Mouse (Mus musculus) Muller cell, postnatal 12 days (primary cell): ENCODE data around the gene Traf2.
A peak's percentile ranks its signal among the peaks of the same experiment; 100 is the strongest.

Experiments
- DNase-seq: peaks from one replicate; pipeline ENCODE4 v3.0.0-alpha.2; 2015; ENCODE audit errors: inconsistent ontology term

Traf2 gene

DNA sequence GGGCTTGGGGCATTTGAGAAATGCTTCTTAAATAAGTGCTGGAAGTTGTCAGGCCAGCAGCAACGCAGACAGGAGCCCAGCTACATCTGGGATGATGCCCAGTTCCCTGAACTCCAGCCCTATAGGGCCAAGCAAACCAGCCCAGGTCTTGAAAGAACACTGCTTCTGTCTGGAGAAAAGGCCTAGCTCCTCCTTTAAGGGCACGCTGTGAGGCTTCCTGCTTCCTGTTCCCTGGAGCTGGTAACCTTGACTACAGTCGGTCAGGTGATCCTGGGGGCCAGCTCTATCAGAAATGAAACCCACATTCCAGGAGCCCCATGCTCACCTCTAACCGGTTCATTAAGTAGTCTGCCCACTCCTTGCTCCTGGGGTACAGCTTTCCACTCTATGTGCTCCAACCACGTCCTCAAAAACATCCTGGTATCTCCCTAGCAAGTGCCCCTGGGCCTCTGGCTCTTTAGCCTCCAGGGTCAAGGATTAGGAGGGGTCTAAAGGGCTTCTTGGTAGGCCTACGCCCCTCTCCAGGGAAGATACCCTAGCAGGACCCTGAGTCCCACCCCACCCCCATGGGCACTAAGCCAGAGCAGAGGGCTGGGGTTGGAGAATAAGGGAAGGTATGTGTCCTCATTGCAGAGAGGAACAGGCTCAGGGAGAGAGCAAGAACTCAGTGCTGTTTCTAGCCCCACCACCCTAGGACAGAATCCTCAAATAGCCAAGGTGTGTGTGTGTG lies 48.7 kb downstream of the Traf2 start:
- DNase-seq, result no peak

- DNase-seq, result peak; percentile 47
Measured at GRCm38 (mm10) chr2:25496462-25496861, 50.3 kb downstream of the Traf2 start.

GRCm38 (mm10) chr2:25493476-25493961 lies 53.2 kb downstream of the Traf2 start, which contains the start of gene Lcn12:
Gene Lcn12, minus strand, starts transcription at chr2:25493911.
- DNase-seq, result no peak

GRCm38 (mm10) chr2:25492988-25493387 lies 53.8 kb downstream of the Traf2 start:
- no peak for DNase-seq

- DNase-seq, result peak; percentile 50
Measured at GRCm38 (mm10) chr2:25488671-25489068, 58.1 kb downstream of the Traf2 start.

DNA sequence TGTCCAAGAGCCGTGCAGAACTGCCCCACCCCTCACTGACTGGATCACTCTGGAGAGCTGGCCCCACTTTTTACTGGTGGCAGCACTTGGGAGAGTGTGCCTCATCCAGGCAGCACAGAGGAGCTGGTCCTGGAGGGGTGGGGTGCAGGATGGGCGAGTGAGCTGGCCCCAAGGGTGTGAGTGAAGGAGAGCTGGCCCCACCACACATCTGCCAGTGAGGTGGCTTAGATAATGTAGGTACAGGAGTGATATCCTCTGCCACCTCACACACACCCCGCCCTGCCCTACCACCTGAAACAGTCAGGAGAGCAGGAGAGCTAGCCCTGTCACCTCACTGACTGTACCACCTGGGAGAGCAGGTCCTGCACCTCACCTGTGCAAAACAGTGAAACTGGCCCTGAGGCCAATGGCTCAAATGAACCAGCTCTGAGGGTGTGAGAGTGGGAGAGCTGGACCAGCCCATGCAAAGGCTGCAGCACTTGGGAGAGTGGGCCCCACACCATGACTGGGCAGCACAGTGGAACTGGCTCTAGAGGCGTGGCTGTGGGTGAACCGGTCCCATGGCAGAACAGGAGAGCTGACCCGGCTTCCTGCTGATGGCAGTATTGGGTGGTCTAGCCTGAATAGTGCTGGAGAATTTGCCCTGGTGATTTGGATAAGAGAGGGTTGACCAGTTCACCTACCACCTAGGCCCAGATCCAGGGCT lies 58.6 kb downstream of the Traf2 start:
- no peak for DNase-seq

GRCm38 (mm10) chr2:25484901-25485647 lies 61.7 kb downstream of the Traf2 start:
- DNase-seq, result no peak

GRCm38 (mm10) chr2:25482969-25483368 lies 63.8 kb downstream of the Traf2 start:
- DNase-seq, result no peak

- no peak for DNase-seq
Measured at GRCm38 (mm10) chr2:25480541-25480940, 66.2 kb downstream of the Traf2 start.

DNA sequence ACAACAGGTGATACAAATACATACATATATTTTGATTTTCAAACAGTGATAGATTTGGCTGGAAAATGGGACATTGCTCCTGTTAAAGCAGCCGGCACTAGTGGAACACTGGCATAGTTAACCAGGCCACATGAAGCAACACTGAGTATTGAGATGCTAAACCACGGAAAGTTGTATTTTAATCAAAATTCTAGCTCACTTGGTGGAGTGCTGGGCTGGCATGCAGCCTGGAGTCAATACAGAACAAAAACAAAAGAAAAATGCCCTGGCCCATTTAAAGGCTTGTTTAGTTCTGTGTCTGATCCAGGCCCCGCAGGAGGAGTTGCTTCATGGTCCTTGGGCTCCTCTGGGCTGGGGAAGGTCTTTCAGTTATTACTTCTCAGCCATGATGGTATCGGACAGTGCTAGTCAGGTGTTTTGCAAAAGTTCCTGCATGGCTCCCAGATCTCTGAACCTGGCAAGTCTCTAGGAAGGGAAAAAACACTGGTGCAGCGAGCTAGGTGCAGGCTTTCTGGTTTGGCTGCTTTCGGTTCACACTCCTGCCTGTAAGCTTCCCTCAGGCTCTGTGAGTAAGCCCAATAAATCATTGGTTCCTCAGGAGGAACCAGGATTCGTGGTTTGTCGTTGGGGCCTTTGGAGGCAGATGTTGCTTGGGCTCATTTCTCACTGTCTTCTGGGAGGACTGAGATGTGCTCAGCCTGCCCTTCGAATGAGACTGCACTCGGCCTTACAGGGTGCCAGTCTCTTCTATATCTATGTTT lies 67.0 kb downstream of the Traf2 start:
- peak; percentile 46 for DNase-seq

DNA sequence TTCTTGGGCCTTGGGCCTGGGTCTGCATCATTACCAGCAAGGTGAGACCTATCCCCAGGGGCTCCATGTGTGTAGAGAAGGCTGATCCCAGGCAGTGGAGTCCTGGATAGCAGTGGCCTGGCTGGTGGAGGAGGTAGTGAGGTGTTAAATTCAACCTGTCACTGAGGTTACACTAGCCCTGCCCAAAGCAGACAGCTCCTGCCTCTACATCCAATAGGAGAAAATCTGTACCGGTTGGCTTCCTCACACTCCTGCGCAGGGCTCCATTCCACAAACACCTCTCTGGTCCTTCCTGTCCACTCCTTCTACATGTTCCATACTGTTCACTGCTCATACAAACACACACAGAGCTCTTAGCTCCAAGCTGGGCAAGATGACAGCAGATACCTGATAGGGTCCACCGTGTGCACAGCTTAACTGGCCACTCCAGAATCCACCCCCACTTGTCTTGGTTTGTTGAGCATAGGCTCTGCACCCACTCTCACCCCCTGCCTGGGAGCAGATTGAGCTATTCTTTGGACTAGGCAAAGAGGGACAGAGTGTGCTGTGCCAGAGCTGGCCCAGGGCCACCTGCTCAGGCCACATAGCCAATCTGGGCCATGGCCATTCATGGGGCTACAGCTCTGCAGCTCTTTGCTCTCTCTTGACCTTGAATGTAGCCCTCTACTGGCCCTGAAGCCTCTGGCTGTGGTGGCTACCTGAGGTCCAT lies 68.6 kb downstream of the Traf2 start:
- no peak for DNase-seq

DNA sequence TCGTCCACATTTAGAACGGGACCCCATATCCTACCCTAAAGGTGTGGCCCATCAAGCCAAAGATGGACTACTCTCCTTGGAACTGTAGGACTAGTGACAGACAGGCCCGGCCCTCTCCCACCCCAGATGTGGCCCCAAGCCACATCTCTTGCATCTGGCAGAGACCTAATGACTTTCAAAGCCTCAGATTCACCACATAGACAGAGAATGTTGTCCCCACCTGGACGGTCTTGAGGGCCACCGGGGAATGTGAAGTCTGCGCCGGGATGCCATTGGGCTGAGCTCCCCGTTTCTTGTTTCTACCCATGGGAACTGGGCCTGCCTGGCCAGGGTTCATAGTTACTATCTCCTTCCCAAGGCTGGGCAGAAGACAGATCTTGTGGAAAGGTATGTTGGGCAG lies 69.2 kb downstream of the Traf2 start:
- DNase-seq, result no peak

- no peak for DNase-seq
Measured at GRCm38 (mm10) chr2:25472550-25472949, 74.2 kb downstream of the Traf2 start.

DNA sequence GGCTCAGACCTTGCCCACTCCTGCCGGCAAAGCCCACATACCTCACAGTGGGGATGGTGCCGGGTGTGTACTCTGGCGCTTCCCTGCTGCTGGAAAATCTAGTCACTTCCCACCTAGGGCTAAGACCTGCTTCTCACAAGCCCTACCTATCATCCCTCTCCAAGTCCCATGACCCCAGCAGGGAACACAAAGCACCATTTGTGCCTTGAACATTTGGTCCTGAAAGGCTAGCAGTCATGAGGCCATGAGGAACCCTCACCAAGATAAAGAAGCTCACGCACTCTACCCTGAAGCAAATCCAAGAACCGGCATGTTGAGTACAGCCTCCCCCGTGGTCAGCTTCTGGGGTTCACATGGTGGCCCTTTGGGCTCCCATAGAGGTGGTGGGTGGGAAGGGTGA lies 76.8 kb downstream of the Traf2 start, which contains the start of gene Ptgds:
Ptgds (minus strand) TSS at position 78 of the 400 bp plus-strand sequence.
- DNase-seq, result no peak

DNA sequence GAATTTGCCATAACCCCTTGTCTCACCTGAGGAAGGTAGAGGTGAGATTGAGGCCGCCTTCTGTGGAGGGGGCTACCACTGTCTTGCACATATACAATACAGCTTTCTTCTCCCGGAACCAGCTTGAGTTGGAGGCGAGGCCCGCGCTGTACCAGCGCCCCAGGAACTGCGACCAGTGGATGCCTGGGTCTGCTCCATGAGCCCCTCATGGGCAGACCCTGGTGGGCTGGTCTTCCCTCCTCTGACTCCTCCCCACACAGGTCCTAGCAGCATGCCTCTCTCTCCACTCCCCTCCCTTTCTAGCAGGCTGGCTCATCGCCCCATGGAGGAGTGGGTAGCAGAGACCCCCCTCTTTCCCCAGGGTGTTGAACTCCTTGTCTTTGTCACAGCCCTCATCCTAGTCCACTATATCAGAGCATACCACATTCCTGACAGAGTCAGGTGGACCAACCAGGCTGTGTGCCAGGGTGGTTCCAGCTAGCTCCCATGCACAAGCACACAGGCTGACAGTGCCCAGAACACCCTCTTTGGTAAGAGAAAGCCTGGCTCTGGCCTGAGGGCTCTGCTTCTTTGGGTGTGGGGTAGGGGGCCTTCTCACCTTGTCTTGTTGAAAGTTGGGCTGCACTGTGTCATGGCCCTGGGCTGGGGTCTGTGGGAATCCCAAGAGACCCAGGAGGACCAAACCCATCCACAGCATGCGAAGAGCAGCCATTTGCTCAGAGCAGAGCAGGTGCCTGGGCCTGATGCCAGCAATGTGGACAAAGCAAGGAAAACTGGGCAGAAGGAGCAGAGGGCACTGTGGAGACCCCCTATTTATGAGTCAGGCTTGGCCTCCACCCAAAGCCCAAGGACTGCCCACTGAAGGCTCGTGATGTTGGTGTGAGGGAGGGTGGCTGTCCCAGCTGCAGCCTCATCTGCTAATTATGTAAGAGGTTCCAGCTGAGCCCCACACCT lies 77.5 kb downstream of the Traf2 start:
- peak; percentile 83 for DNase-seq
